Mouse (Mus musculus): ENCODE results near the gene Gfra1. TPM values are rescaled to one million over a fixed set of nuclear protein-coding genes. Genes with fewer than 3 reads are reported as not detected.

The Gfra1 gene
- polyA plus RNA-seq, 1 experiment from 2014 or later = 7.4 TPM

DNA sequence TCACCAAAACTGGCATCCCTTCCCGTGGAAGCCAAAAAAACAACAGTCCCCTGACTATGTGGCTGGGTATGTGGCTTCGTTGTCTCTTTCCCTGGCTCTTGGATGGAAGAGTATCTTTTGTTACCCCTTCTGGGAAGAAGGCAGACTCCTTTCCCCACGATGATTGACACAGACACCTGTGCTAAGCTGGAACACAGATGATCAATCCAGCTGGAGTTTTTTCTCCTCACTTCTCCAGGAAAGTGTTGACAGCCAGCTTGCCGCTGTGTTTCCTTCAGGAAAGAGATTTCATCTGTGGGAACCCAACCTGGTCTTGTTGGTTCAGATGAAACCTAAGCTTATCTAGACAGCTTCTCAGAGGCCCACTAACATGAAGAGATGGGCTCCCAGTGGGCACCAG is 40.5 kb downstream of the Gfra1 start:
- no peak overlapping the region for H3K4me3 ChIP-seq (ENCODE audit: low read depth, low read length)
- no peaks in the 10 kb centered on the region; the same call in 1 of the 2 replicates for H3K4me1 ChIP-seq (ENCODE audit: control insufficient read depth, low read depth, low read length)
- no peaks in the 10 kb centered on the region for H3K36me3 ChIP-seq (ENCODE audit: control insufficient read depth, insufficient read depth)
- WGBS (ENCODE audit: insufficient replicate concordance) = 45% methylated on average over 4 of the region's 4 CpGs
- H3K4me2 ChIP-seq (ENCODE audit: low read depth, low read length) = no peak overlapping the region
- no peaks in the 10 kb centered on the region for H3K9me3 ChIP-seq (replicated peaks; ENCODE audit: control insufficient read depth, low read length)
- H3K27ac ChIP-seq (ENCODE audit: low read length) = no peak overlapping the region
- no peak for ATAC-seq (ENCODE audit: low read depth)
- H3K9ac ChIP-seq (ENCODE audit: low read depth, low read length) = no peak overlapping the region
- no peaks in the 10 kb centered on the region for H3K27me3 ChIP-seq (ENCODE audit: control insufficient read depth, insufficient read depth, low read depth, low read length)

DNA sequence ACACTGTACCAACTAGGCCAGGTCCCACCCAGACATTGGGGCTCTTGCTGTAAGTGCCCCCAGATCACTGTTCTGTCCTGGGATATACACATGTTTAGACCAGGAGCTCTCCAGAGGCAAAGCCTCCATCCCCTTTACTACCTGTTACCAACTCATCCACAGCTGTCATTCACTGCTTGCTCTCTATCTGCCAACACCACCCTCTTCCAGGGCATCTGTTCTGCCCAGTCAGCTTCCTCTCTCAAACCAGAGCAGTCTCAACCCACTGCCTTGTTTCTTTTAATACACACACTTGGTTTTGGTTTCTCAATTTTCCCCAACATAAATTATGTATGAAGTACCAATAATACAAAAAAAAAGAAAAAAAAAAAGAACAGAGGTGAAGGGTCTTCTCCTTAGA is 41.0 kb downstream of the Gfra1 start:
- Histone ChIP-seq H3K4me1 (ENCODE audit: control insufficient read depth, low read depth, low read length) (no peaks in the 10 kb centered on the region; the same call in 1 of the 2 replicates), H3K4me2 (ENCODE audit: low read depth, low read length) (no peak overlapping the region), H3K27ac (ENCODE audit: low read length) (no peak overlapping the region), H3K36me3 (ENCODE audit: control insufficient read depth, insufficient read depth) (no peaks in the 10 kb centered on the region), H3K9me3 (replicated peaks; ENCODE audit: control insufficient read depth, low read length) (no peaks in the 10 kb centered on the region), H3K4me3 (ENCODE audit: low read depth, low read length) (no peak overlapping the region), H3K9ac (ENCODE audit: low read depth, low read length) (no peak overlapping the region), H3K27me3 (ENCODE audit: control insufficient read depth, insufficient read depth, low read depth, low read length) (no peaks in the 10 kb centered on the region)
- no peak for ATAC-seq (ENCODE audit: low read depth)

DNA sequence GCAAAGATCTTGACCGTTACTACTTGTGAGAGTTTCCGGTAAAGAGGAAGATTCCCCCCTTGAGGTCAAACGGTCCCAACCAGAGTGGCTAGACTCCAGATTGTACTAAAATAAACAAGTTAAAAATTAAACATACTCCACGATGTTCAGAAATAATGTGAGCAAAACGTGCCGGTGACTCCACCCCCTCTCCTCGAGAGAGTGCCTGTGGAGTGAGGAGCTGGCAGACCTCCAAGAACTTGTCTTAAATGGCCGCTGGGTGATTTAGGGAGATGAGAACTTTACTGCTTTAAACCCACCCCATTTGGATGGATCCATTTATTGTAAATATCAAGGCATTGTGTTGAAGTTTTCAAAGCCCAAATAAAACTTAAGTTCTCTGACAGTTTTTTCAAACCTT is 42.4 kb downstream of the Gfra1 start:
- Histone ChIP-seq H3K27ac (ENCODE audit: low read length) (no peak overlapping the region), H3K4me1 (ENCODE audit: control insufficient read depth, low read depth, low read length) (no peaks in the 10 kb centered on the region; the same call in 1 of the 2 replicates), H3K9me3 (replicated peaks; ENCODE audit: control insufficient read depth, low read length) (no peaks in the 10 kb centered on the region), H3K27me3 (ENCODE audit: control insufficient read depth, insufficient read depth, low read depth, low read length) (no peaks in the 10 kb centered on the region), H3K4me3 (ENCODE audit: low read depth, low read length) (no peak overlapping the region), H3K4me2 (ENCODE audit: low read depth, low read length) (peak overlapping the region; percentile 17; the same call in 1 of the 2 replicates), H3K9ac (ENCODE audit: low read depth, low read length) (no peak overlapping the region), H3K36me3 (ENCODE audit: control insufficient read depth, insufficient read depth) (no peaks in the 10 kb centered on the region)
- WGBS (ENCODE audit: insufficient replicate concordance) = 18% methylated on average over 8 of the region's 8 CpGs
- ATAC-seq (ENCODE audit: low read depth) = no peak; the same call in 1 of the 2 replicates

DNA sequence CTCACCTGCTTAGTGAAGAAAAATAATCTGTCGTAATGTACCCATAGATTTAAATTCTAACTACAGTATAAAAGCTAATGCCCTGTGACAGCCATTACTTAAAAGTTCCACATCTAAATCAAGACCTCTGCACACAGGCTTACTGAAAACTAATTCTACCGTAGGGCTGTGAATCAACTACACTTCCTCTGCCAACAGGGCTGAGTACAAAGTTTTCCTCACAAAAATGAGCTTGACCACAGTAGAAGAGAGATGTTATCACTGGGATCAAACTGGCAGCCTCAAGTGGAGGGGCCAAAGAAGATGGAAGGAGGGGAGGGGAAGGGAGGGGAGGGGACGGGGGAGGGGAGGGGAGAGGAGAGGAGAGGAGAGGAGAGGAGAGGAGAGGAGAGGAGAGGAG is 42.9 kb downstream of the Gfra1 start:
- H3K27me3 ChIP-seq (ENCODE audit: control insufficient read depth, insufficient read depth, low read depth, low read length) = no peaks in the 10 kb centered on the region
- no peaks in the 10 kb centered on the region for H3K9me3 ChIP-seq (replicated peaks; ENCODE audit: control insufficient read depth, low read length)
- H3K9ac ChIP-seq (ENCODE audit: low read depth, low read length) = no peak overlapping the region
- 34% methylated on average over 2 of the region's 3 CpGs for WGBS (ENCODE audit: insufficient replicate concordance)
- no peak overlapping the region for H3K4me3 ChIP-seq (ENCODE audit: low read depth, low read length)
- no peak for ATAC-seq (ENCODE audit: low read depth)
- no peaks in the 10 kb centered on the region; the same call in 1 of the 2 replicates for H3K4me1 ChIP-seq (ENCODE audit: control insufficient read depth, low read depth, low read length)
- no peaks in the 10 kb centered on the region for H3K36me3 ChIP-seq (ENCODE audit: control insufficient read depth, insufficient read depth)
- H3K27ac ChIP-seq (ENCODE audit: low read length) = no peak overlapping the region
- H3K4me2 ChIP-seq (ENCODE audit: low read depth, low read length) = no peak overlapping the region

DNA sequence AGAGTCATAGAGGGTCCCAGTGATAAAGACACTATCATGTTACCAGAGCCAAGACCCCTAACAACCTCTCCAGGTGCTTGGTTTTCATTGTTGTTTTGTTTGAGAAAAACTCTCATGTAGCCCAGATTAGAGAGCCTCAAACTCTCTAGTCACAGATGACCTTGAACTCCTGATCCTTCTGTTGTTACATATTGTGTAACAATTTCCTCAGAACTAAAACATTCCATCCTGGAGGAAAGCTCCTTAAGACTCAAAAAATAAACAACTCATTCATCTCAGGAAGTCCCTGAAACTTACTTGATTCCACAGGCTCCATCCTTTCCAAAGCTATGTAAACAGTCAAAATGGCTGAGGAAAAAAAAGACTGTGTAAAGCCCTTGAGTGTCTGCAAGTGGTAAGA is 49.0 kb downstream of the Gfra1 start:
- Histone ChIP-seq H3K4me3 (ENCODE audit: low read depth, low read length) (no peak overlapping the region), H3K36me3 (ENCODE audit: control insufficient read depth, insufficient read depth) (no peaks in the 10 kb centered on the region), H3K4me1 (ENCODE audit: control insufficient read depth, low read depth, low read length) (no peaks in the 10 kb centered on the region; the same call in 1 of the 2 replicates), H3K27ac (ENCODE audit: low read length) (no peak overlapping the region), H3K9ac (ENCODE audit: low read depth, low read length) (no peak overlapping the region), H3K27me3 (ENCODE audit: control insufficient read depth, insufficient read depth, low read depth, low read length) (no peaks in the 10 kb centered on the region), H3K4me2 (ENCODE audit: low read depth, low read length) (no peak overlapping the region), H3K9me3 (replicated peaks; ENCODE audit: control insufficient read depth, low read length) (no peaks in the 10 kb centered on the region)
- ATAC-seq (ENCODE audit: low read depth) = no peak

DNA sequence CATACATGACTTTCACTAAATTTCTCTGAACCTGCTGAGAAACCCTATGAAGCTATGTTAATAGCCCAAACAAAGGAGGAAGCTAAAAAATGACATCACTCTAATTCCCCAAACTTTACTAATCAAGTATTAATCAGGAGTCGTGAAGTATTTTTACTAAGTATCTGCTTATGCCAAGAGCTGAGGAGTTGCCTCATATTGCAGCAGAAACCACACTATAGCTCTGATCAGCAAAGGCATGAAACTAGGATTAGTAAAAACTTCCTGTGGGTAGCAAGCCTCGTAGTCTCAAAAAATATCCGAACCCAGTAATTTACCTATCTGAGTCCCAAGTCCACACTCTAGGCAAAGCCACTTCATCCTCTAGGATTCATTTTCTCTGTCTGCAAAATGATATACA is 55.5 kb downstream of the Gfra1 start:
- H3K9ac ChIP-seq (ENCODE audit: low read depth, low read length) = no peak overlapping the region
- H3K27me3 ChIP-seq (ENCODE audit: control insufficient read depth, insufficient read depth, low read depth, low read length) = no peaks in the 10 kb centered on the region
- ATAC-seq (ENCODE audit: low read depth) = no peak
- WGBS (ENCODE audit: insufficient replicate concordance) = 50% methylated on average over 3 of the region's 3 CpGs
- H3K36me3 ChIP-seq (ENCODE audit: control insufficient read depth, insufficient read depth) = no peaks in the 10 kb centered on the region
- no peak overlapping the region for H3K4me3 ChIP-seq (ENCODE audit: low read depth, low read length)
- no peaks in the 10 kb centered on the region for H3K9me3 ChIP-seq (replicated peaks; ENCODE audit: control insufficient read depth, low read length)
- H3K27ac ChIP-seq (ENCODE audit: low read length) = no peak overlapping the region
- H3K4me2 ChIP-seq (ENCODE audit: low read depth, low read length) = no peak overlapping the region
- no peaks in the 10 kb centered on the region; the same call in 1 of the 2 replicates for H3K4me1 ChIP-seq (ENCODE audit: control insufficient read depth, low read depth, low read length)

DNA sequence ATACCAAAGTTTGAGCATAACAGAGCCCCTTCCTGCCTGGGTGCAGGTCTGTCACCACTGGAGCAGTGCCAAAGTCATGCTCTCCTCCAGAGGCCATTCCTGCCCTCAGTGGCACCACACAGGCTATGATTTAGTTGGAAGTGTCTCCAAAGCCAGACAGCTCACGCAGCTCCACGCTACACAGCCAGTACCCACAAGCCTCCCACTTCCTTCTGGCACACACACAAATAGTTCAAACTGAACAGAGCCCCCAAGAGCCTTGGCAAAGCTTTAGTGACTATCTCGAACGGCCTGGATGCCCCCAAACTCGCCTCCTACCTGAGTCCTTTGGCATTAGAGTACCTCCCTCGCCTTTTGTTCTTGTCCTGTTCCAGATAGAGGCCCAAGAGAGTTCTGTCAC is 56.5 kb downstream of the Gfra1 start:
- no peak overlapping the region for H3K4me2 ChIP-seq (ENCODE audit: low read depth, low read length)
- no peaks in the 10 kb centered on the region; the same call in 1 of the 2 replicates for H3K4me1 ChIP-seq (ENCODE audit: control insufficient read depth, low read depth, low read length)
- H3K27ac ChIP-seq (ENCODE audit: low read length) = no peak overlapping the region
- no peaks in the 10 kb centered on the region for H3K27me3 ChIP-seq (ENCODE audit: control insufficient read depth, insufficient read depth, low read depth, low read length)
- H3K4me3 ChIP-seq (ENCODE audit: low read depth, low read length) = no peak overlapping the region
- no peak for ATAC-seq (ENCODE audit: low read depth)
- no peak overlapping the region for H3K9ac ChIP-seq (ENCODE audit: low read depth, low read length)
- H3K36me3 ChIP-seq (ENCODE audit: control insufficient read depth, insufficient read depth) = no peaks in the 10 kb centered on the region
- WGBS (ENCODE audit: insufficient replicate concordance) = 43% methylated on average over 6 of the region's 6 CpGs
- H3K9me3 ChIP-seq (replicated peaks; ENCODE audit: control insufficient read depth, low read length) = no peaks in the 10 kb centered on the region

DNA sequence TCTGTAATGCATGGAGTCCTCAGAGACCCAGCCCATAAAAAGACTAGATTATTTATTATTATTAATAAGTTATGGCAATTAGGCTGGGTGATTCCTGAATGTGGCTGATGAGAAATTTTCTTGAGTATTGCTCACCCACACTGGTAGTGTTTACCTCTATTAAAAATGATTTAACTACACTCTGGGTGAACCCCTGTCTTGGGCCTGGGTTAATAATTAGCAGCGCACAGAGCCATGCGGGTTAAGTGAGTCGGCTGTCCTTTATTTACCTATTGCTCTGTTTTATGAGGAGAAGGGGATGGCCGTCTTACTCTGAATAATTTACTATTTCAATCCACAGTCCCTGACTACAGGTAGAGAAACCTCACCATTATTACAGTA is 59.1 kb downstream of the Gfra1 start:
- H3K27ac ChIP-seq (ENCODE audit: low read length) = peak overlapping the region; percentile 87
- H3K4me2 ChIP-seq (ENCODE audit: low read depth, low read length) = peak overlapping the region; percentile 48
- no peaks in the 10 kb centered on the region for H3K9me3 ChIP-seq (replicated peaks; ENCODE audit: control insufficient read depth, low read length)
- no peaks in the 10 kb centered on the region for H3K27me3 ChIP-seq (ENCODE audit: control insufficient read depth, insufficient read depth, low read depth, low read length)
- no peak overlapping the region for H3K4me3 ChIP-seq (ENCODE audit: low read depth, low read length)
- no peaks in the 10 kb centered on the region; the same call in 1 of the 2 replicates for H3K4me1 ChIP-seq (ENCODE audit: control insufficient read depth, low read depth, low read length)
- H3K36me3 ChIP-seq (ENCODE audit: control insufficient read depth, insufficient read depth) = no peaks in the 10 kb centered on the region
- no peak overlapping the region for H3K9ac ChIP-seq (ENCODE audit: low read depth, low read length)
- ATAC-seq (ENCODE audit: low read depth) = peak; percentile 73
- WGBS (ENCODE audit: insufficient replicate concordance) = 63% methylated on average over 4 of the region's 4 CpGs

DNA sequence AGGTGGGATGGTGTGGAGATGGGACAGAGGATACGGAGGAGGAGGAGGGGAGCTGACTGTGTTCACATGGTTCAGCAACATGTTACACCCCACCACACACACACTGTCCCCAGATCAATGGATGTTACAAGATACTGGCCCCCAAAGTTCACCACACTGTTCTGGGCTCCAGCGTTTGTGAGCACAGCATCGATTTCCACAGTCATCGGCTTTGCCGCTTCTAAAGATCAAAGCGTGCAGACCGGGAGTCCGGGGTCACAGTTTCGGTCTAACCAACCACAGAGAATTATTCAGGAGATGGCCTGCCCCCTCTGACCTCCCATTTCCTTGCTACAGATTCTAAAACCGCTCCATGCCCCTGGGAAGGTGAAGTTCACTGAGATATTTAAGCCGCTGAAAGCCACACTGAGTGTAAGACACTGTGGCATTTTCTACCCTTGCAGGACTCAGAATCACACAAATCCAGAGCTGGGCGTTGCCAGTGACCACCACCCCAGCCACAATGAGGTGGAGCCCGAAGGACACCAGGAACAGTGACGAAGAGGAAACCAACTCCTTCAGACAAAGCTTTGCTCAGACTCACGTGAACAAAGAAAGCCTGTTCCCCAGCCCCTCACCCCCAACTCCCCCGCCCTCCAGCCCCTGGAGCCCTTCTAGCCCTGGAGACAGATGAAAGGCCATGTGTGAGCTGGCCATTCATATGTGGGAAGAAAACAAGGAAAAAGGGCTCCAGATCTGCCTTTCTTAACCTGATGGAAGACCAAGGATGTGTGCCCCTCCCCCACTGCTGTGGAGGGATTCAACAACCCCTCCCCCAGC is 59.7 kb downstream of the Gfra1 start:
- Histone ChIP-seq H3K27ac (ENCODE audit: low read length) (peak overlapping the region; percentile 87), H3K36me3 (ENCODE audit: control insufficient read depth, insufficient read depth) (no peaks in the 10 kb centered on the region), H3K4me2 (ENCODE audit: low read depth, low read length) (peak overlapping the region; percentile 48), H3K27me3 (ENCODE audit: control insufficient read depth, insufficient read depth, low read depth, low read length) (no peaks in the 10 kb centered on the region), H3K9ac (ENCODE audit: low read depth, low read length) (no peak overlapping the region), H3K4me3 (ENCODE audit: low read depth, low read length) (0 out of 2 replicates have a peak overlapping the region, but pooled peaks have one; percentile 11), H3K4me1 (ENCODE audit: control insufficient read depth, low read depth, low read length) (no peaks in the 10 kb centered on the region; the same call in 1 of the 2 replicates), H3K9me3 (replicated peaks; ENCODE audit: control insufficient read depth, low read length) (no peaks in the 10 kb centered on the region)
- ATAC-seq (ENCODE audit: low read depth) = peak; percentile 81
- WGBS (ENCODE audit: insufficient replicate concordance) = 53% methylated on average over 16 of the region's 16 CpGs
